Mouse (Mus musculus) midbrain, embryonic 11.5 days (tissue): ENCODE data around the gene Rasgrp4. TPM values are rescaled to one million over a fixed set of nuclear protein-coding genes. Genes with fewer than 3 reads are reported as not detected.

Experiments
- ATAC-seq: fragments of 200-750 bp; cut with Nextera tagmentation; 2 replicates; pipeline ENCODE4 v1.8.0; 2017; ENCODE audit warnings: moderate TSS enrichment, moderate library complexity; ENCODE audit not compliant: low FRiP score
- DNase-seq: peaks from one replicate; pipeline ENCODE4 v3.0.0; 2015; ENCODE audit warnings: low spot score; ENCODE audit errors: missing footprints
- H3K27ac ChIP-seq: fragments of 300-500 bp; sonication (generic); 2 replicates; pipeline ENCODE4 v1.5.1; 2014; ENCODE audit warnings: low read depth, low read length
- H3K27me3 ChIP-seq: fragments of 300-500 bp; sonication (generic); 2 replicates; pipeline ENCODE4 v1.6.1; 2014; ENCODE audit warnings: mild to moderate bottlenecking, low read length, moderate library complexity, mixed read lengths; ENCODE audit not compliant: control insufficient read depth, insufficient read depth
- H3K36me3 ChIP-seq: fragments of 300-500 bp; sonication (generic); 2 replicates; pipeline ENCODE4 v1.6.1; 2014; ENCODE audit warnings: mild to moderate bottlenecking, low read length, moderate library complexity, mixed read lengths; ENCODE audit not compliant: control insufficient read depth, insufficient read depth
- H3K4me1 ChIP-seq: fragments of 300-500 bp; sonication (generic); 2 replicates; pipeline ENCODE4 v1.6.1; 2014; ENCODE audit warnings: low read length; ENCODE audit not compliant: control insufficient read depth, insufficient read depth
- H3K4me2 ChIP-seq: fragments of 300-500 bp; sonication (generic); 2 replicates; pipeline ENCODE4 v1.6.1; 2014; ENCODE audit warnings: mild to moderate bottlenecking, moderate library complexity
- H3K4me3 ChIP-seq: fragments of 300-500 bp; sonication (generic); 2 replicates; pipeline ENCODE4 v1.5.1; 2014; ENCODE audit warnings: low read depth, low read length
- H3K9ac ChIP-seq: fragments of 300-500 bp; sonication (generic); 2 replicates; pipeline ENCODE4 v1.6.1; 2014; ENCODE audit warnings: low read length
- H3K9me3 ChIP-seq: fragments of 300-500 bp; sonication (generic); 2 replicates; pipeline ENCODE4 v1.6.1; 2016; ENCODE audit warnings: low read length; ENCODE audit not compliant: control insufficient read depth
- WGBS: fragments of 180-500 bp; shearing (Covaris S2); extraction: QIAGEN DNeasy Blood & Tissue Kit; methylation state at CpG from one replicate; pipeline ENCODE4 v1.1.7; 2014; 5-methylcytosine and 5-hydroxymethylcytosine counted together
- polyA plus RNA-seq: library from polyadenylated mRNA; unstranded; fragments of >200 nt; fragmentation: Nextera tagmentation; extraction: Ambion mirVana; gene quantifications from 2 replicates; pipeline ENCODE4 v1.2.1, GENCODE M21; 2014

Rasgrp4 gene
- 0.28 and 0.48 TPM in 2 replicates for polyA plus RNA-seq

DNA sequence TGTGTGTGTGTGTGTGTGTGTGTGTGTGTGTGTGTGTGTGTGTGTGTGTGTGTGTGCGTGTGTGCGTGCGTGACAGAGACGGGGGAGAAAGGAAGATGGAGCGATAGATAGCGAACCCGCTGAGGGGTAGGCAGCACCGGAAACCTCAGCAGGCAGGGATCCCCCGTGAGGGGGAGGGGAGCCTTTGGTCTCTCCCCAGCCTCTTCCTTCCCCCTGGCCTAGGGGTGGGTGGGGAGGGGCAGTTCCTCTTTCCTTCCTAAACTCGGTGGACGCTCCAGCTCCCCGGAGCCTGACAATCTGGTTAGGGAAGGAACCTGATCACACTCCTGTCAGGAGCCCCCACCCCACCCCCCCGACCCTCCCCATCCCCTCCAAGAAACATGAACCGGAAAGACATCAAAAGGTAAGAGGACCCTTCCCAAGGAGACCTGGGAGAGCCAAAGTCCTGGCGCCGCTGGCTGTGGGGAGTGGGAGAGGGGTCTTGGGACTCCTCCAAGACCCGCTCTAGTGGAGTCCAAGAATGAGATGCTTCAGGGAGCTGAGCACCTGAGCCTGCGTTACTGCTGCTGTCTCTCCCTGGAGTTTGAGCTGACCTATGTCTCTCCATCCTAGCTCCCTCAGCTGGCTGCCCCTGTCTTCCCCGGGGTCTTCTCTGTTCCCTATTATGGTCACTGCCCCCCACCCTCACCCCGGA lies at the start of gene Rasgrp4:
Gene Rasgrp4, plus strand, starts transcription at position 159 of the 694 bp plus-strand sequence.
- no peaks in the 10 kb centered on the region for H3K9me3 ChIP-seq
- H3K4me1 ChIP-seq: peaks cover 6% of the 10 kb centered on the region; the same call in 1 of the 2 replicates
- DNase-seq (peak; percentile 88), ATAC-seq (no peak)
- H3K36me3 ChIP-seq: no peaks in the 10 kb centered on the region
- H3K9ac ChIP-seq: peak within 1 kb of the TSS; percentile 33
- H3K27ac ChIP-seq: no peak within 1 kb of the TSS
- H3K27me3 ChIP-seq: peaks cover 4% of the 10 kb centered on the region; the same call in 1 of the 2 replicates
- H3K4me3 ChIP-seq: peak within 1 kb of the TSS; percentile 23
- H3K4me2 ChIP-seq: peak within 1 kb of the TSS; percentile 42
- WGBS: under 1% methylated on average over 15 of the region's 20 CpGs

DNA sequence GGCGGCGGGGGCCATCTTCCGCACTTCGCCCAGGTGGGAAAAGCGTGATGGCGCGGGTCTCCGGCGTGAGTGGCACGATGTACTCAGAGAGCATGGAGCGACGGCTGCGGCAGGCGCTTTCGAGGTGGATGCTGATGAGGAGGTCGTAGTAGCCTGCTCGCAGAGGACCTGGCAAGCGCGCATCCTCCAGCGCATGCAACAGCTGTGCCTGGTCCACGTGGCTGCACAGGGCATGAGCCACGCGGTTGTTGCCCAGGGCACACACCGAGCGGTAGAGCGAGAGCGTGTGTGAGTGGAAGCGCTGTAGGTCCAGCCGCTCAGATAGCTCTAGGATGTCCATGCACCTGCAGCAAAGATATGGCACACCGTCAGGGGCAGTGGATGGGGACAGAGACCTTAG lies 48.7 kb upstream of the Rasgrp4 start:
- H3K4me2 ChIP-seq: no peak overlapping the region
- DNase-seq: no peak
- H3K4me3 ChIP-seq: no peak overlapping the region
- no peaks in the 10 kb centered on the region for H3K9me3 ChIP-seq
- 88% methylated on average over 30 of the region's 30 CpGs for WGBS
- H3K9ac ChIP-seq: no peak overlapping the region
- H3K4me1 ChIP-seq: no peaks in the 10 kb centered on the region
- no peaks in the 10 kb centered on the region for H3K36me3 ChIP-seq
- no peak overlapping the region for H3K27ac ChIP-seq
- ATAC-seq: no peak
- no peaks in the 10 kb centered on the region for H3K27me3 ChIP-seq

DNA sequence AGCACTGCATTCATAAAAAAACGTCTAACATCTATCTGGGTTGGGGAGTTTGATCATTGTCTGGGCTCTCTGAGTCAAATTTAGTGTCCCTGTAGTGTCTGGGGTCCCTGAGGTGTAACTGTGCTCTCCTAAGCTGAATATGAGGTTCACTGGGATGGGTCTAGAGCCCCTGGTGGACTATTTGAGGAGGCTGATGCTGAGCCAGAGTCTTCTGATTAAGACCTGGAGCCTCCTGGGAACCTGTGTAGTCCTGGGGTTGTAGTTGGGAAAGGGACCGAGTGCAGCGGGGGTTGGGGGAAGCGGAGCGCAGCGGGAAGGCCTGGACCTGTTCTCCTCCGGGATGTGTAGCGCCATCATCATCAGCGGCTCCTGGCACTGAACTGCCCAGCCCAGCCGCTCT lies 47.7 kb upstream of the Rasgrp4 start:
- DNase-seq (no peak), ATAC-seq (no peak)
- no peaks in the 10 kb centered on the region for H3K4me1 ChIP-seq
- no peak overlapping the region for H3K27ac ChIP-seq
- no peak overlapping the region for H3K4me3 ChIP-seq
- 92% methylated on average over 10 of the region's 10 CpGs for WGBS
- H3K27me3 ChIP-seq: no peaks in the 10 kb centered on the region
- no peaks in the 10 kb centered on the region for H3K9me3 ChIP-seq
- H3K4me2 ChIP-seq: no peak overlapping the region
- H3K36me3 ChIP-seq: no peaks in the 10 kb centered on the region
- no peak overlapping the region for H3K9ac ChIP-seq

DNA sequence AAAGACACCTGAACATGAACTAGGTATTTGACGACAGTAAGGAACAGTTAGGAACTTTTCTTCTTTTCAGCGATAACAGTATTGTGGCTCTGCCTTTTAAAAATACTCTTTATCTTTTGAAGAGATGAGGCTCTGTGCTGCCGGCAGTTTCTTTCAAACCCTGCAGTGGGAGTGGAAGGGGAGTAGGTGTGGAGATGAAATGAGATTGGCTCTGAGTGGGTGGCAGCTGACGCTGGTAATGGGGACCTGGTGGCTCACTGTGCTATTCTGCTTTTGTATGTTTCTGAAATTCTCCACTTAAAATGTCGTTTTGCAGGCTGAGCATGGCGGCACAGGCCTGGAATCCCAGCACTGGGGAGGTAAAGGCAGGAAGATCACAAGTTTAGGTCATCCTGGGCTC lies 45.8 kb upstream of the Rasgrp4 start:
- Histone ChIP-seq H3K27ac (no peak overlapping the region), H3K9ac (no peak overlapping the region), H3K27me3 (no peaks in the 10 kb centered on the region), H3K4me3 (no peak overlapping the region), H3K9me3 (no peaks in the 10 kb centered on the region), H3K4me2 (no peak overlapping the region), H3K4me1 (no peaks in the 10 kb centered on the region), H3K36me3 (no peaks in the 10 kb centered on the region)
- ATAC-seq (no peak), DNase-seq (no peak)
- WGBS: 78% methylated on average over 6 of the region's 6 CpGs

DNA sequence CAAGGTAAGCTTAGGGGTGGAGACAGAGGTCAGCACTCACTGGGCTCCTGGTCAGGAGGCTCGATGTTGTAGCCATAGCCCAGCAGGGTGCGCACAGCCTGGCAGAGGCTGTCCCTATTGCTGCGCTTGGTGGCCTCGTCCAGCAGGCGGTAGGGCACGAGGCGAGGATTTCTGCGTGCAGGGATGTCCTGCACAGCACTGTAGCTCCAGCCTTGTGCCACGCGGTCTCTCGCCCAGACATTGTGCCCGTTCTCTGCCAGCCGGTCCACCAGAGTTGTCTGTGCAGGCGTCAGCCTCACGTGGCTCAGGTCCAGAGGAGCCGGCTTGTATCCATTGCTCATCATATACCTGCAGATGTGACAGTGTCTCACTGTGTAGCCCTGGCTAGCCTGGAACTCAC lies 37.5 kb upstream of the Rasgrp4 start:
- WGBS: 87% methylated on average over 16 of the region's 16 CpGs
- no peak for DNase-seq
- H3K36me3 ChIP-seq: no peaks in the 10 kb centered on the region
- H3K27me3 ChIP-seq: no peaks in the 10 kb centered on the region
- no peak for ATAC-seq
- no peaks in the 10 kb centered on the region for H3K9me3 ChIP-seq
- H3K27ac ChIP-seq: no peak overlapping the region
- no peak overlapping the region for H3K4me2 ChIP-seq
- H3K9ac ChIP-seq: no peak overlapping the region
- no peaks in the 10 kb centered on the region for H3K4me1 ChIP-seq
- H3K4me3 ChIP-seq: no peak overlapping the region

DNA sequence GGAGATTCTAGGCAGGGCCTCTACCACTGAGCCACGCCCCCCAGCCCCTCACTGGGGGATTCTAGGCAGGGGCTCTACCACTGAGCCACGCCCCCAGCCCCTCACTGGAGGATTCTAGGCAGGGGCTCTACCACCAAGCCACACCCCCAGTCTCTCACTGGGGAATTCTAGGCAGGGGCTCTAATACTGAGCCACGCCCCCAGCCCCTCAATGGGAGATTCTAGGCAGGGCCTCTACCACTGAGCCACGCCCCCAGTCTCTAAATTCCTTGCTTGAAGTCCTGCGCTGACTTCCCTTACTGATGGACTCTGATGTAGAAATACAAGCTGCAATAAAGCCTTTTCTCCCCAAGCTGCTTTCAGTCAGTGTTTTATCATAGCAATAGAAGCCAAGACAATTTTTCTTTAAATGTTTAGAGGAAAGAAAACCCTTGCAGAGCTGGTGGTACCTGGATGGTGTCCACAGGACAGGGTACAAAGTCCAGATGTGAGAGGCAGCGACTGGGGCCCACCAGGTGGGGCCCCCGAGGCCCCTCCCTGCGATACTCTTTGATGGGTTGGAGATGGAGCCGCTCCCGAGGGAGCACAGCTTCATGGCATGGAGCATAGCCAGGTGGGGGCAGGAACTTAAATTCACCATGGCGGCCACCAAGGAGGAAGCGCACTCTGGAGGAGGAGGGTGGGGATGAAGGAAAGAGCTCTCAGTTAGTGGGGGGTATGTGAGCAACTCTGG lies 33.2 kb upstream of the Rasgrp4 start:
- Histone ChIP-seq H3K4me3 (no peak overlapping the region), H3K4me2 (no peak overlapping the region), H3K27ac (no peak overlapping the region), H3K36me3 (no peaks in the 10 kb centered on the region), H3K9me3 (no peaks in the 10 kb centered on the region), H3K27me3 (no peaks in the 10 kb centered on the region), H3K9ac (no peak overlapping the region), H3K4me1 (no peaks in the 10 kb centered on the region)
- DNase-seq: no peak
- 92% methylated on average over 12 of the region's 12 CpGs for WGBS
- ATAC-seq: no peak

DNA sequence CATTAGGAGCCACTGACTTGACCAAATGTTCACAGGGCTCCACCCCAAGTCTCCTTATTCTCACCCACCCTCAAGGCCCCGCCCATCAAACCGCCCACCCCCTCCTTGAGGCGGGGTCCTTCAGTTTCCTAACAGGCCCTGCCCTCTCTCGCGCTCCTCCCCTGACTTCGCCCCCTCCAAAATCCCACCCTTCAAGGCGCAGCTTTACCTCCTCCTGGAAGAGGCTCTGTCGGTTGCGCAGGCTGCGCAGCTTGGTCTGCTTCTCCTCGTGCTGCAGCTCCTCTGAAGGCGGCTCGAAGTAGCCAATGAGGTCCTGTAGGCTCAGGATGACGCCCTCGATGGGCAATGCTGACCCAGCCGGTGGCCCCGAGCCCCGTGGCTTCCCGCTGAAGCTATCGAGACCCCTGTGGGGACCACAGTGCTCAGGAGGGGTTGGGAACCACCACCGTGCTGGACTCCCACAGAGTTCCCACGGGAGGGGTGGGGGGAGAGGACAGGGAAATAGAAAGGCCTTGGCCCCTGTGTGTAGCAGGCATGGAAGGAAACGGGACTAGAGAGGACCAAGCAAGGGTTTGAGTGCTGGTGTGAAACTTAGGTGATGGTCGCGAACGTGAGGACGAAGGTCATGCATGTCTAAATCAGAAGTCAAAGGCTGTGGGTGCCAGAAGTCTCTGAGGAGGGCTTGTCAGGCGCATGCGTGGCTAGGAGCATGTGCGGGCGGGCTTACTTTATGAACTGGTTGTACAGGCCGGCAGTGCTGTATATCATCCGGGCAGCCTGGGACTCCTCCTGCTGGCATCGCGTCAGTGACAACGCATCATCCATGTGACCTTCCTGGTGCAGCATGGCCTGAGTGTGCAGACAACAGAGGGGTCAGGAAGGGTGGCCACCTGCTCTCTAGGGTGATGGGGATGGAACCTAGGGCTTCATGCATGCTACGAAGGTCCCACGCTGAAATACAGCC lies 25.4 kb upstream of the Rasgrp4 start:
- H3K9me3 ChIP-seq: no peaks in the 10 kb centered on the region
- H3K27me3 ChIP-seq: no peaks in the 10 kb centered on the region; the same call in 1 of the 2 replicates
- DNase-seq (peak; percentile 86), ATAC-seq (peak; percentile 19; the same call in 1 of the 2 replicates)
- peak overlapping the region; percentile 27; the same call in 1 of the 2 replicates for H3K9ac ChIP-seq
- 27% methylated on average over 38 of the region's 38 CpGs for WGBS
- no peak overlapping the region for H3K4me3 ChIP-seq
- H3K4me1 ChIP-seq: peaks cover 7% of the 10 kb centered on the region; the same call in 1 of the 2 replicates
- H3K4me2 ChIP-seq: peak overlapping the region; percentile 34
- H3K27ac ChIP-seq: no peak overlapping the region
- no peaks in the 10 kb centered on the region for H3K36me3 ChIP-seq

DNA sequence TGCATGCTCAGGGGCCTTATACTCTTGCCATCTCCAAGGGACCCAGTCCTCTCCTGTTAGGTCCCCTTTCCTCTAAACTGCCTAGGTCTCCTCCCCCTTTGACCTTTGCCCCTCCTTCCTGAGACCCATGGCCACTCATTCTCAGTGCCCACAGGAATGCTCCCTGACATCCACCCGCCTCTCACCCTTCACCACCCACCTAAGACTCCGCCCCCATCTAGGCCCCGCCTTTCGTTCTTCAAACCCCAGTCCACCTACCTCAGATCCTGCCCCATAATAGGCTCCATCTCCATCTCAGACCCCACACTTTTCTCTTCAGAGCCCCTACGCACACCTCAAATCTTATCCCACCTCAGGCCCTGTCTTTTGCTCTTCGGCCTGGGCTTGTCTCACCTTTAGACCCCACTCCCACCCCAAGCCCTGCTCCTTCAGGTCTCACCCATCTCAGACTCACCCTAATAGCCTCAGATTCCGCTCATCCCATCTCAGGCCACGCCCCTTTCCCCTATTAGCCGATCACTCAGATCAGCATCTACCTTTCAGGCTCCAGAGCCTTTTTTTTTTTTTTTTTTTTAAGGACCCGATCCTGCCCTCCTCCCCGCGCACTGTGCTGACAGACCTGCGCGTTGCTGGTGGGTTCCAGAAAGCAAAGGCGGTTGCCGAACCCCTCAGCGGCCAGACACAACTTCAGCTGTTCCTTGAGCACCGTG lies 16.4 kb upstream of the Rasgrp4 start:
- Histone ChIP-seq H3K27me3 (no peaks in the 10 kb centered on the region; the same call in 1 of the 2 replicates), H3K4me1 (no peaks in the 10 kb centered on the region), H3K27ac (no peak overlapping the region), H3K4me2 (no peak overlapping the region), H3K4me3 (no peak overlapping the region), H3K36me3 (no peaks in the 10 kb centered on the region), H3K9me3 (no peaks in the 10 kb centered on the region), H3K9ac (no peak overlapping the region)
- no peak for ATAC-seq
- no peak for DNase-seq
- 9% methylated on average over 18 of the region's 18 CpGs for WGBS
